In the genomic region with DNA sequence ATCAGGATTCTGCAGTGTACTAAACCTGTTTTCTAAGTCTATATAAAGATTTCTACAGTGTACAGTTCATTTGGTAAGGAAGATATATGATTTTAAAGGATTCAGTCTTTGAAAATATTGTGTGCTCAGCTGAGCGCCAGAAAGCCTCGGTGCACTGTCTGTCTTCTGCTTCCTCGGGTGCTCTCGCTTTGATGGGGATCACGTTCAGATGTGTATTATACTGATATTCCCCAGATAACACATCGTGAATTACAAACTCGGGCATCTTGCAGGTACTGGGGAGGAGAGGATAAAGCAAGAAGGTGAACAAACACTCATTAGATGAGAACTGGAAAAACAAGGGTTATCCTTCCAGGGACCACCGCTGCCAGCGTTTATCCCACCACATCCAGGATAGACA, we compare ENCODE assay signal across 9 mouse cellular contexts.
"Had no signal": no experiment of that assay in that cellular context is flagged by ENCODE, and none has a peak within 500 bp of the region (broad histone marks: within the 10 kb centered on the region; RNA-seq: fewer than 3 reads in every experiment).

No protein-coding gene starts in this region.

- H3K36me3 ChIP-seq: limb, embryonic 13.5 days; neural tube, embryonic 12.5 days had no signal

- H3K9me3 ChIP-seq: limb, embryonic 13.5 days; neural tube, embryonic 12.5 days had no signal

- H3K4me3 ChIP-seq: limb, embryonic 13.5 days; myocyte; neural tube, embryonic 12.5 days had no signal

- DNase-seq: kidney, adult 18-20 months; kidney, postnatal 10 days; lung, adult 18-20 months; lung, postnatal 36 days; right cerebral cortex, postnatal 14 days had no signal

- H3K4me2 ChIP-seq: limb, embryonic 13.5 days; neural tube, embryonic 12.5 days had no signal

- H3K27ac ChIP-seq: limb, embryonic 13.5 days; liver, embryonic 14.5 days; neural tube, embryonic 12.5 days had no signal

- H3K9ac ChIP-seq: limb, embryonic 13.5 days; liver, embryonic 14.5 days; neural tube, embryonic 12.5 days had no signal

- H3K27me3 ChIP-seq: neural tube, embryonic 12.5 days had no signal
